Mouse (Mus musculus) neural tube, embryonic 10.5 days (tissue): ENCODE results near the gene Slc20a1.

ENCODE experiments used
- DNase-seq: peaks from one replicate; pipeline ENCODE4 v3.0.0-alpha.2; 2017; ENCODE audit warnings: low spot score; ENCODE audit errors: extremely low spot score

Gene Slc20a1

DNA sequence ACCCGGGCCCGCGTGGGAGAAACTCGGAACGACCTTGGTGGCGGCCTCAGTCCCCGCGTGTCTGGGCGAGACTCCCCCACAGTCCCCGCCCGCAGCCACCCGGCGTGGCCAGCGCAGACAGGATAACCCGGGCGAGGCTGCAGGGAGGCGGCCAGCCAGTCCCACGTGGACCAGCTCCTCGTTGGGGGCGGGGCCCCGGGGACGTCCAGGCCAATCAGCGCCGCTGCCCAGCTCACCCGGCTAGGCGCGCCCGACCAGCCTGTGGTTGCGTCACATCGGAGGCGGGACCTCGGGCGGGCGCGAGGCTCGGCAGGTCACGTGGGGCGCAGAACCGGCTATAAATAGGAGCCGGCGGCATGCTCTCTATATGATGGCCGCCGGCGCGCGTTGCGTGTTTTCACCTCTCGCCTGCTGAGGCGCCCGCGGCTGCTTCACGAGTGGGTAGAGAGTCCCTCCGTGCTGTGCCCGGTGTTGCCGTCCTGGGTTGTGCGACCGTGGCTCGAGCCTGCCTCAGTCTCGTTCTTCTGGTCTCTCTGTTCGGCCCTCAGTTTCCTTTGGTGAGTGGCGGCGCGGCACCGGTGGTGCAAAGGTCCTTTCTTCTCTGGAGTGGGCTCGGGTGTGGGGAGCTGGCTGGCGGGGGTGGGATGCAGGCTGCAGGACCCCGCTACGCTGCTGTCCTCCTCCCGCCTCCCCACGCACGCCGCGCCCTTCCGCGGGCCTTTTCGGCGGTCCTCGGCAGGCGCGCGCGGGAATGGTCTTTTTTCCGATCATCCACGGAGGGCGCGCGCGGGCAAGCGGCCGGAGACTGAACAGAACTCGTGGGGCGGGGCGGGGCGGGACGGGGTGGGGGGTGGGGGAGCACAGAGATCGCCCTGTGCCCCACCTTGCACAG lies at the start of gene Slc20a1:
Gene Slc20a1 (plus strand): TSS at position 329 of the 892 bp plus-strand sequence.
- DNase-seq, result peak; percentile 98

DNA sequence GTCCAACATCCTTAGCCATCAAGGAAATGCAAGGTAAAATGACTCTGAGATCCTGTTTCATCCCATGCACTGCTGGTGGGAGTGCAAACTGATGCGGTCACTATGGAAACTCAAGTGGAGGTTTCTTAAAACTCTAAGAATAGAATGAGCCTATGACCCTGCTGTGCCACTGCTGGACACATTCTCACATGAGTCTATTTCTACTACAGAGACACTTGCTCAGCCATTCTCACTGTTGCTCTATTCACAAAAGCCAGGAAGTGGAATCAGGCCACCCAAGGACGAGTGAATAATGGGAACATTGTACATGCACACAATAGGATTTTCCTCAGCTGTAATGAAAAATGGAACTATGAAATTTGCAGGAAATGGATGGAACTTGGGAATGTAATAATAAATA lies 49.7 kb upstream of the Slc20a1 start:
- DNase-seq, result no peak

DNA sequence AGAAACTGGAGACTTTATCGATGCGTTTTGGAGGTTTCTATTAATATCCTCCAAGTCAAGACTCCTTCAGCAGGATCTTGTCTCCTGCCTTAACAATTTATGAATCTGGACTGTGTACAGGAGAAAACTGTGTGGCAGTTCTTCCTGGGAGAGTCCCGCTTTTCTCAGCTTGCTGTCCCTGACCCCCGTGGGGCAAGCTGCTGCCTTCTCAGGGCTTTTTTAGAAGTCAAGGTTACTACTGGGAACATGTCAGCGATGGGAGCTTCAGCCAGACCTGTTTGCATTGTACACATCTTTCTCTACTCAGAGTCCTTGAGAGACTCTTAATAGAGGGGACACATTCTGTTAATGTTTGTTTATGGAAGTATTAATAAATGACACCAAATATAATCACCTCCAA lies 48.2 kb upstream of the Slc20a1 start:
- no peak for DNase-seq

DNA sequence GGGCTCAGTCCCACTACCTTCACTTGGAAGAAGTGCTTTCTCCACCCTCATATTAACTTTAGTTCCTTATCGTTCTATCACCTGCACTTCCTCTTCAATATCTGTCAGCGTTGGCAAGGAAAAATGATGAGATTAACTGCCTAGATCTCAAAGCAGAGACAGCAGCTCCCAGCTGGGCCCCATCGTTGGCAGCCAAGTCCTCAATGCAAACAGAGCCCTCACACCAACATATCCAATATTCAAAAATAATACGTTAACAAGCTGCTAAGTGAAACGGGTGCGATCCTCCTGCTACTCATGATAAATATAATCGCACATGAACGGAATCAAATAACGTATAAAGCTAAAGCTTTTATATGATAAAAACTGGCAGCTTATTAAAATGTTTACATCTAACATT lies 47.5 kb upstream of the Slc20a1 start:
- DNase-seq, result no peak

DNA sequence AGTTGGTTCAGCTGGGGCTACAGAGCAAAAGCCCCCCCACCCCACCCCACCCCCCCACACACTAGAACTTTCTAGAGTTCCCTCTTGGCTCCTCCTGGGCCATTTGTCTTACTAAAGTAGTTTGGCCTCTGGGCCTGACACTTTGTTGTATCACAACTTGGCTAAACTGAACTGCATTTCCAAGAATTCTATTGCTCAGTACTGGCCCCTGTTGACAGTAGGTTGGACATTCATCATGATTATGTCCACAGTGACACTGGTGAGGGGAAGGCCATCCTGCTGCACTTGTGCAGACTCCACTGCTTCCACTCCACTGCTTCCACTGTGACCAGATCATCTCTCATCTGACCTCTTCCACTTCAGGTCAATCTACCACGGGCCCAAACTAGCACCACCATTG lies 45.8 kb upstream of the Slc20a1 start:
- DNase-seq, result no peak

DNA sequence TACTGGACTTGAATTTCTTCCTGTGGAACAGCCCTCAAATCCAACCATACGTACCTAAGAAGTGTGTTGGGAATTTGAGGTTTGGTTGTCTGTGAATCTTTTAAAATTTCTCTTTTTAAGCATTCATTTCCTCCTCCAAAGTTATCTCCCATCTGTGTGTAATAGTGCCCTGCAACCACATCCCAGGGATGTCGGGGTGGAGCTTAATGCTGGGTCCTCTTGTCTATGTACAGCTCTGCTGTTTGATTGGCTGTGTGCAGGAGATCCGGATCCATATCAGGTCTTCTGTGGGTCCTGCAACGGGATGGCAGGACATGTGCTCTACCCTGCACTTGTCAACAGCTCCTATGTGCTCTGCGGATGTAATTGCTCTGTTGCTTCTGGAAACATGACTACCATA lies 33.7 kb upstream of the Slc20a1 start:
- no peak for DNase-seq

DNA sequence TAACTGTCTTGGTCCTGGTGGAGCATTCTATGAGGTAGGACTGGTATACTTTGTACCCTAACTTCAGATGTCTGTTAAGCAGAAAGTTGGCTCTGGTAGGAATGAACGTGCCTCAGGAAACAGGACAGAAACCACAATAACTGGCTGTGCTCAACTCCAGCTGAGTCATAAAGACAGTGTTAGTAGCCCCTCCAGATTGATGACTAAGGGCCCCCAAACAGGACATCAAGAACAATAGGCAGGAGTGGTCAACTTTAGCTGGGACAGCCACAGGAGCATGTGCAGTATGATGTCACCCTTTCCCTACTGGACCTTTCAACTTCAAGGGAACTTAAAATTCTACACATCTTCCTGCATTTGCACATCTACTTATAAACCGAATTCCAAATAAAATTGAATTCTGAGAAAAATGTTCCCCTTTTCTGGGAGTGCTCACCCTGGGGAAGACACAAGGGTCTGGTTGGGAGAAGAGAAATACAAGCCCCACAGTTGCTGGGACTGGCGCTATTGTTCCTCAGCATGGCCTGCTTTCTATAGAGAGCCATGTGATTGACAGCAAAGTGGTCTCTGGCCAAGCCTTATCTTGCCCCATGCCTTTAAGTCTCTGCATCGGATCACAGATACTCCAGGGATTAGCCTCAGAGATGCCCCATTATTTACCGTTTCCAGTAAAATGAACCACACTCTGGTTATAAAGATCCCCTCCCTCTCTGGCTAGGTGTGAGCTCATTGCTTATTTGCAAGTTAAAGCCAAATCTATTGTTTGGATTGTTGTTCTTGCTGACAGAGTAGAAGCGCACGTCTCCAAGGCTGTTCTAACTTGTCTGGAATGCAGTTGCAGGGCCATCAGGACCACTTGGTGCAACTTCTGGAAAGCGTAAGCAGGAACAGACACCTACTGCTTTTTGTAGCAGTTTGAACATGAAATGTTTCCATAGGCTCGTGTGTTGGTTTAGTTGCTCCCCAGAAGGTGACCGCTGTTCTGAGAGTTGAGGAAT lies 31.8 kb upstream of the Slc20a1 start:
- no peak for DNase-seq

DNA sequence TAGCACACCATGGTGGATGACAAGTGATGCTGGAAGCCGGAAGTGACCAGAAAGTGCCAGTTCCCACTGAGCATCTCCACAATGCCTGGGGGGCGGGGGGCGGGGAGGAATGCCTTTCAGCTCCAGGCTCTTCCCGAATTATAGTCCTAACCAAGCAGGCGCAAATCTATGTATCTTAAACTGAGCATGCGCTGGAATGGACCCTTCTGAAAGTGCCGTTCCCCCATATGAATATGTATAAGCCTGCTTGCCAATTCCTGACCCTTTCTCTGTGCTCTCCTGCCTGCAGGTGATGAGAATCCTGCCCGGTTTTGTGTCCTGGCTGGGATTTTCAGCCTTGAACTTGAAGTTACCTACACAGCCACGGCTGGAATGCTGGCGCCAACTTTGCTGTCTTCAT lies 25.2 kb upstream of the Slc20a1 start:
- no peak for DNase-seq

DNA sequence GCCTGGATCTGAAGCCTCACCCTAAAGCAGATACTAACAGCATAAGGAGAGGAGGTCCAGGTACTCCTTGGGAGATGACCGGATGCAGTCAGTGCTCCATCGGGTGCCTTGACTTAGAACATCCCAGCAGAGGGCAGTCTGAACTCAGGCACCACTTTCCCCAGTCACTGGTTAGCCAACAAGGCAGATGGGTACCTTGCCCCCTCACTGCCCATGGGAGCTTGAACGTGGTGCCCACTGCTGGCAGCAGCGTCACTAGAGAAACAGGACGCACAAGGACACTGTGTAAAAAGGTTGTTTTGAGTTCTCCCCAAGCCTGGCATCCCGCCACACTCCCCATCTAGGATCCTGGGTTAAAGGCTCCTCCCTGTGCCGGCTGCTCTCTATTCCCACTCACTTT lies 24.1 kb upstream of the Slc20a1 start:
- DNase-seq, result no peak

DNA sequence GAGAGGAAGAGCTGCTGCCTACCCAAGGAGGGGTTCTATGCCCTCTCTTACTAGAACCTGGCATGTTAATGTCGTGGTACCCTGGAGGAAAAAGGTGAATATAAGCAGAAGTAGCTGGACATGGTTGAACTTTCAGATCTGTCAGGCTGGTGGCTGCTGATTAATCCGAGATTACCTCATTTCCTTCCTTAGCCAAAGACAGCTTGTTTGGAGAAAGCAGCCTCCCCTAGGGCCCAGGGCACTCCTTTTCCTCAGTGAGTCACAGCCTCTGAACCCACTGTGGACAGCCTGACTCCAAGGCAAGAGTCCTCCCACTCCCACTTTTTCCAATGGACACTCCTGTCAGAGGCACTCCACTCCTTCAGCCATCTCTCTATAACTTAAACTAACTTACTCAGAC lies 22.9 kb upstream of the Slc20a1 start:
- no peak for DNase-seq

DNA sequence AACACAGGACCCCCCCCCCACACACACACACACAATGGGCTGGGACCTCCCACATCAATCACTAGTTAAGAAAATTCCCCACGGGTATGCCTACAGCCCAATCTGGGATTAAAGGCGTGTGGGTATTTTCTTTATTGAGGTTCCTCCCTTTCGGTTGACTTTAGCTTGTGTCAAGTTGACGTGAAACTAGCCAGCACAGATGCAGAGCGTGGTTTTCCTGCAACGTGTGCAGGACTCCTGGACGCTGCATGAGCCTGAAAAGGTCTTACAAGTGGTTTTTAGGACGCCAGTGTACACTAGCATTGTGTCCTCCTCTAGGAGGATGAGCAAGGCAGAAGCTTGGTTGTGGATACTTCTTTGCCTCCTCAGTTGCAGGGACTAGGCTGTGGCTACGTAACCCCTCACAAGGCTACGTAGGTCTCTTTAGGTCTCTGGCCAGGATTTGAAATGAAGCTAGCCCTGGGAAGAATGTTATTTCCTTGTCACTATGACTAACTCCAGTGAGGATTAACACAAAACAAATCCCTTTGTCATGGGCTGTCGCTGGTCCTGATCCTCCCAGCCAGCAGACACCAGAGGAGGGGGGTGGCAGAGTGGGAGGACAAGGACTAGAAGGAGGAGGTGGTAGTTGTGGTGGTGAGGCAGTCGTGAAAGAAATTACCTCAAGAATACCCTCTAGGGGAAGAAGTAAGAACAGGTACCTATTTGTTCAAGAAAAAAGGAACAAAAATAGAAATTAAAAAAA lies 21.7 kb upstream of the Slc20a1 start:
- no peak for DNase-seq

DNA sequence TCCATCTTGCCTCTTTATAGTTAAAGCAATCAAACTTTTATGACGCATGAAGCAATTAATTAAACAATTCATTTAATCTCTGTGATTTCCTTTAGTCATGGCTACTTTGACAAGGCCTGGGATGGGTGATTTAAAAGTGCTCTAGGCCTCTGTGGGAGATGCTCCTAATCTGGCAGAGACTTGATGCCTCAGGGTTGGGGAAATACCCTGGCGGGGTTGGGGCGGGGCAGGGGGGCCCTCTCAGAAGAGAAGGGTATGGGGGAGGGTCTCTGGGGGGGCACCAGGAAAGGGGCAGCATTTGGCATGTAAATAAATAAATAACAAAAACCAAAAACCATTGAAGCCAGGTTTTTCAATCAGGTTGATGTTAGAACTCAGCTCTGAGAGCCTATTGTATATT lies 20.9 kb upstream of the Slc20a1 start:
- no peak for DNase-seq

DNA sequence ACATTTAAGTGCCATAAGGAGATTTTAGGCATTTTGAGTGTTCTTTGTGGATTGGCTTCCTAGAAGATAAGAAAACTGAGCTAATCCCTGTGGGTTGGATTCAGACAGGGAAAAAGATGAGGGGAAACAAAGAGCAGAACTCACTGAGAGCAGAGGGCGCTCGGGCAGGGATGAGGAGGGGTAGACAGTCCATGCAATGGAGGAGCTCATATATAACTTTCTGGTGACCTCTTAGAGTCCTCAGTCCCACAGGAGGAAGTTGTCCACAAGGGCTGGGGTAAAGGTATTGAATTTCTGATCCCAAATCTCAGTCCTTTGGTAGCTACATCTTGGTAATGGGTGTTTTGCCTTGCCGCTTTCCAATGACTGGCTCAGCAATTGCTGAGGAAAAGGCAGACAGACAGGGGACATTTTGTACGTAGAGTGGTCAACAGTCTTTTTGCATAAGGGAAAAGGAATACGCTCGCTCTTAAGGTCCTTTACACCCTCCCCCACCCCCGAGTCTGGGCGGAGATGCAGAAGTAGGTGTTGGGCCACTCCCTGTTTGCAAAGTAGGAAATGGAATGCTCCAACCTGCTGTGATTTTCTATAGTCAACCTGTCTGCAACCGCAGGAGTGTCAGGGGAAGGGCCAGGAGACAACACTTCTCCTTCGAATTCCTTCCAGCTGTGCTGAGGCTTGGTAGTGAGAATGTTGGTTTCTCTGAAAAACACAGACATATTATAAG lies 20.2 kb upstream of the Slc20a1 start:
- no peak for DNase-seq

DNA sequence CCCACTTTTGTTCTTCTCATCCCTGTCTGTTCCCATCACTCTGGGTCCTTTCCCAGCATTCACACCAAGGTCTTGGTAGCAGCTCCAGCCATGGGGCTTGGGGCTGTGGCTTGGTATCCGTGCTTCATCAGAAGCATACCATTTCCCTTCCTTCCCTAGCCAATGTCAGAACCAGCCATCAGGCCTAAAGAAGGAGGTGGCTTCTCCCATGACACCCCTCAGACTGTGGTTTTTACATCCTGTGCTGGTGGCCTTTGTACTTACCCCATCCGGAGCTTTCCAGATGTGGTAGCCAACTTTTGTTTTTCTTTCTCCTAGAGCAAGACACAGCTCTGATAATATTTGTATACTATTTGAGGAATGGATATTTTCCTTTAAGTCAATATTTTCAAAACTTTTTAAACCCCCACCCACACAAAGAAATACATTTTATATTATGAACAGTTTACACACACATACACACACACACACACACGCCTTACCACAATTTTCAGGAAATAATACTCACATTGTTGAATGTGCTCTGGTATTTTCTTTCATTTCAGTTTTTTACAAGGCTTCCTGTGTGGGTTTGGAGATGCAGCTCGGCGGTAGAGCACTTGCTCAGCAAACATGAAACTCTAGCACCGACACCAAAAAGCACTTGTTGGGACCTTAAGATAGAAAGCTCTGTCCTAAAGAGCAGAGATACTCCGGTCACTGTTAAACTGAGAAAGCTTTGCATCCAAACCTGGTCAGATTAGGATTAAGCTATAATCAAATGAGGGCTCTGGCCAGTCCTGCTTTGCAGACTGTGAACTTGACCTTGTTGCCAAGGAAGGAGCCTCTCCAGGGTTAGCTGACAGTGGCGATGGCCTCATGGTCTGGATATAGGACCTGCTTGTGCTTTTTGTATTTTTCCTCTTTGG lies 18.4 kb upstream of the Slc20a1 start:
- DNase-seq, result no peak

DNA sequence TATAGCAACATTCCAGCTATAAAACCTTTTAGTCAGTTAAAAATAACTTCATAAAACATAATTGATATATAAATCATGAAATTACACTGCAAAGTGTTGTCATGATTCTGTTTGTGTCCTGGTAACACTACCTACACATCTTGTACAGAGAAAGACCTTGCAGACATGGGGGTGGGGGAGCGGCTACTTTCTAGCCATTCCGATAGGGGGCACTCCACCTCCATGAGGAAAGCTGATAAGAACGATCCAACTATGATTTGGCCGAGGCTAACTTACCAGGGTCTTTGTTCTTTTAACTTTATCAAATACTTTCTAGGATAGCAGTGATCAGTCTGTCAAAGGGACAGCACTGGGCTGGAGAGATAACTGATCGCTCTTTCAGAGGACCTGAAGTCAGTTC lies 17.1 kb upstream of the Slc20a1 start:
- DNase-seq, result no peak

DNA sequence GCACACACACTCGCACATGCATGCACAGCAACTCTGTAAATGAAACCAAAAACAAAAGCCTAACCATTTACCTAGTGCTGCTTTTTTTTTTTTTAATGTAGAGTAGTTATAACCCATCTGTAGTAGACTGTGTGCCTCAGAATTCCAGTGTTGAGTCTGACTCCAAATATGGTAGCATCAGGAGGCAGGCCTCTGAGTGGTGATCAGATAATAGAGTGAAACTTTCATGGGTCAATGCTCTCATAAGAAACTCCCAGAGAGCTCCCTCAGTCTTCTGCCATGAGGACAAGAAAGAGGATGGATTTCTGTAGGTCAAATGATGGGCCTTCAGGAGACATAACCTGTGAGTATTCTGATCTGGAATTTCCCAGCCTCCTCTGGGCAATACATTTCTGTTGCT lies 16.2 kb upstream of the Slc20a1 start:
- no peak for DNase-seq

DNA sequence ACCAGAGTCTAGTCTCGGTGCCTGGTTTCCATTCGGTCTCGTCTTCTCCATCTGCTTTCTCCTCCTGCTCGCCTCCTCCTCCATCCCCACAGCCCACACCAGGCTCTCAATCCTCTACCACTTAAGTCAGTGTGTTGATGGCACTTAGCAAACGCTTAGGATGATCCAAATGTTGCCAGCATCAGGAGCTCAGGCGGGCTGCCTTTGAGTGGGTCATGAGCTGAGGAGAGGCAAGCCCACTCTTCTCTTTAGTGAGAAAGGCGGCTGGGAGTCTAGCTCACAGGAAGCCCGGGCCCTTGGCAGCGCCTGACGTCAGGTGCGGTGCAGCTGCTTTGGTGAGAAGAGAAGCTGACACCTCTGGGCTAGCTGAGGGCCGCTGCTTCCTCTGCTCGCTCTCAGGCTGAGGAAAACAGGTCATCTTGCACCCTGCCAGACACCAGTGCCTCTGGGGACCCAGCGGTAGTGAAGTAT lies 15.0 kb upstream of the Slc20a1 start:
- no peak for DNase-seq

DNA sequence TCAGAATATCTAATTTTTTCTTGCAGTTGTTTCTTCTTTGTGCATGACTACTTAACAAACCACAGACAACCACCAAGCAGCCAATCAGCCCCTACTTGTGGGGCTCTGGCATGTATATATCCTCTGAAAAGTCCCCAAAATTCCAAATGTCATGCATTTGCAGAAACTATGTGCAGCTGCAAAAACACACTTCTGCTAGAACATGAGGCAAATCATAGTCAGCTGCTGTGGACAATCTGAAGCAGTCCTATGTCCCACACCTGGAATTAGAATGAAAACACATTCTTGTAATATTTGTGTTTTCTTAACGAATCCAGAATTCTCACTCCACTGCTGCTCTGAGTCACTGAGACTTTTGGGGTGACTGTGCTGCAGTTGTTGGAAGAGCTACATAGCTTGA lies 13.7 kb upstream of the Slc20a1 start:
- no peak for DNase-seq

DNA sequence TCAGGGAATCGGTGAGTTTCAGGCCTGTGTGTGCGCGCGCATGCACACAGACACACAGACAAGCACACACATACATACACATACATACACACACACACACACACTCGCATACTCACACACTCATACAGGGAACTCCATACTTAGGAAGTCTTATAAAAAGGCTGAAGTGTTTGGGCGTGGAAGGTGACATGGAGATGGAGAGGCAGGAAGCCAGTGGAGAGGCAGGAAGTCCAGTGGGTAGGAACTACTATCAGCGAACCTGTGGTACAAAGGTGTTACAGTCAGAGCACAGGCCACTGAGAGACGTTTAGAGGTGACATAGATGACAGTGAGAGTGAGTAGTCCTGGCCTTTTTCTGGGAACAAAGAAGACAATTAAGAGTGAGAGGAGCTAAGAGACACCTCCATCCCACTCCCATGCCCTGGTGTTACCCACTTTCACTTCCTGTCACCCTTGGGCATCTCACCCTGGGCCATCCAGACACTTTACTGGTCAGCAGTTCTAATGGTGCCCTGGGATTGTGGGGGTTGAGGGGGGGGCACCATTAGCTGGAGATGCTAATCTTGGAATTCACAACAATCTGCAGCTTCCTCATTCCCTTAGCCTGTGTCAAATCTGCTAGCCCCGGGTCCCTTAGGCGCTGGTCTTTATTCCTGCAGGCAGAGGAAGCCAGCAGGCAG lies 12.8 kb upstream of the Slc20a1 start:
- DNase-seq, result no peak
